Mouse (Mus musculus): ENCODE measurements around the gene Rap1a.
A peak's percentile ranks its signal among the peaks of the same experiment; 100 is the strongest.

The Rap1a gene

DNA sequence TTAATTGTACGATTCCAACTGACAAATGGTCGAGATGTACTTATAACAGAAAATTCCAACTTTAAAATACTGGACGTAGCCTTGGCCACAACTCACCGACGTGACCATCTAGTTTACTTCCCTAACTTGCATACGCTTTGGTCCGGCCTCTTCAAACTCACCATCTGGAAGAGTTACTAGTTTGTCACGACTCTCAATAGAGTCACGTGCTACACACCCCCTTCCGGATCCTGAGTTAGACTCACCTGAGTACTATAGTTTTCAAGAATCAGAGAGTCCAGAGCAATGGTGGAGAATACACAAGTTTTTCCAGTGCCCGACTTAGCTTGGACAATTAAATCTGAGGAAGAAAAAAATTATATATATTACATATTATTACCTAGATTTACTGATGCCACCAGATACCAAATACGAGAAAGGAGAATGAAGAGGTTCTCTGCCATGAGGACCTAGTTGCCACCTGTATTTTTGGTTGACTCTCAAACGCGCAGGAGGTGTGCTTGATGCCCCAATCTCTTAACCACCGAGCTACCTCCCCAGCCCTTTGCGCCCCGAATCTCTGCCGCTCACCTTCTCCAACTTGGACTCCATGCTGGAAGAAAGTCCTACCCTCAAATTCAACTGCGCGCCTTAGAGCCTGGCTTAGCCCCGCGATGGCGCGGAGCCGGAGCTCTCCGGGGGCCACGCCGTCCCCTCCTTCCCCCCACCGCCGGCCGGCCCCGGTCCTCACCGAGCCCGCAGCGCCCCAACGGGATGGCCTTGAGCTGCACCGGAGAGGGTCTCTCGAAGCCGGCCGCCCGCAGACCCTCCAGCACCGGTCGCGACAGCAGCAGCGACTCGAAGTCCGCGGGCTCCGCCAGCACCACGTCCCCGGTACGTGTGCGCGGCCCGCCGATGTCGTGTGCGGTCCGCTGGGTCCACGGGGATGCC is 114.5 kb downstream of the Rap1a start:
- peak; percentile 12 to 16 for DNase-seq

DNA sequence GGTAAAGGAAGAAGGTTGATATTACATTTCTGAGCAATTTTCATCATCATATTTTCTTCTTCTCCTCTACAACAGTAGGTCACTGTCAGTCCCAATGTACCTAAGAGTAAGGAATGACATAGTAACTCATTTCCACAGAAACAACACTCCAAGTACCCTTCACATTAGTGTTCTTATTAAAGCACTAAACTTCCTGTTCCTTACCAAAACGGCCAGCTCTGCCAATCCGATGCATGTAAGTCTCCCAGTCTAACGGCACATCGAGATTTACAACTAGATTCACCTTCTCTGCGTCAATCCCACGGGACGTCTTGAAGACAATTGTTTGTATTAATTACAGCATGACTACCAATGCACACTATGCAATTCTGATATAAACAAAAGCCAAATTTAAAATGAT is 120.8 kb downstream of the Rap1a start:
- DNase-seq = no peak

All from B cell, adult 2 months (primary cell).